Mouse (Mus musculus): ENCODE results near the gene Kng1. TPM values are rescaled to one million over a fixed set of nuclear protein-coding genes. Genes with fewer than 3 reads are reported as not detected.
A peak's percentile ranks its signal among the peaks of the same experiment; 100 is the strongest.

Gene Kng1
- polyA plus RNA-seq, 1 experiment from 2014 or later, result not detected

DNA sequence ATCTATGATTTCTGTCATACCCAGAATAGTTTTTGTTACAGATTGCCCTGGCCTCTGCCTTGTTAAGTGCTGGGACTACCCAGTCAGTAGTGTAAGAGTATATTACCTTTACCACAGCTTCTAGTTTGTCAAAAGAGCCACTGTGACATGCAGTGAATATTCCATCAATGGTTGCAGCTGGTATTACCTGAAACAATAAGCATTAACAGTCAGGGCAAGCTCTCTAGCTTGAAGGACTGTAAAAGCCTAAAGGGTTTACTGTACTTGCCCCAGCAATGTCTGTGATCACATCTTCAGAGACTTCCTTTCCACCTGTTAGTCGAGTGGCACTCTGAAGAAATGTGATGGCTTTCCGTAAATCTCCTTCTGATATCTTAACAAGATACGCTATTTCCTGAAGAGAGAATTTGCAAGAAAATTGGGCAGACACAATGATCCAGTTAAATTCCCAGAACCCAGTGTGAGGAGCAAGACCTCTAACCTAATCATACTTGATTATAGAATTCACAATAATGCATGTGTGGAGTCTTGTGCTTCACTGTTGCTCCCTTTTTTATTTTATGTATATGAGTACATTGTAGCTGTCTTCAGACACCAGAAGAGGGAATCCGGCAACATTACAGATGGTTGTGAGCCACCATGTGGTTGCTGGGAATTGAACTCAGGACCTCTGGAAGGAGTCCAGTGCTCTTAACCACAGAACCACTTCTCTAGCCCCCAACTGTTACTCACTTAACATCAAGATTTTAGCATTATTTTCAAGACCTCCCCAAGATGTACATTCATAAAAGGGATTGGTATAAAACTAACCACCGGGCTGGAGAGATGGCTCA, 56.9 kb downstream of the Kng1 start:
- H3K9ac ChIP-seq (ENCODE audit: low read length), result no peak overlapping the region
- H3K4me1 ChIP-seq (replicated peaks; ENCODE audit: control insufficient read depth, insufficient read depth, low read length), result peaks cover under 1% of the 10 kb centered on the region; the same call in 1 of the 2 replicates
- no peak overlapping the region for H3K4me2 ChIP-seq (ENCODE audit: low read depth, low read length, severe bottlenecking)
- DNase-seq (ENCODE audit: low spot score), result no peak
- WGBS, result 68% methylated on average over 5 of the region's 5 CpGs
- peaks cover 3% of the 10 kb centered on the region for H3K36me3 ChIP-seq (ENCODE audit: control insufficient read depth, insufficient read depth, low read length)
- H3K9me3 ChIP-seq (ENCODE audit: control insufficient read depth, low read length), result no peaks in the 10 kb centered on the region
- no peak overlapping the region for H3K4me3 ChIP-seq (ENCODE audit: low read depth, low read length)
- no peaks in the 10 kb centered on the region for H3K27me3 ChIP-seq (ENCODE audit: control insufficient read depth, insufficient read depth, low read length)
- H3K27ac ChIP-seq (ENCODE audit: low read depth, low read length), result no peak overlapping the region
- peak; percentile 45; the same call in 1 of the 2 replicates for ATAC-seq (replicated peaks; ENCODE audit: low FRiP score)

DNA sequence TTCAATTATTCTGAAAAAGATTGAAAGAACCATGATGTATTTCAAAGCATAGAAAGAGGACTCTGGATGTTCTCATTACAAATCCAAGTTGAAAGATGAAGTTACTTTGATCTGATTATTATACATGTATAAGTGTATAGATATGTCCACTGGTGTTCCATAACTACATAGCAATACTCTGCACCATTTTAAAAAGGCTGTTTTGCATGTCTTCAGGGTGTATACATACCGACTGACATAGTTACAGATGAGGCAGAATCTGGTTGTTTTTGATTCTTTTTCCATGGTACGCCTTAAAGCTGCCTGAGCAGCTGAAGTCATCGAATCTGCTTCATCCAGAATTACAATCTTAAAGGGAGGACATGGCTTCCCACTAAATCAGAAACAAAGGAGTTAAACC, 57.8 kb downstream of the Kng1 start:
- ATAC-seq (replicated peaks; ENCODE audit: low FRiP score) (no peak), DNase-seq (ENCODE audit: low spot score) (no peak)
- Histone ChIP-seq H3K4me2 (ENCODE audit: low read depth, low read length, severe bottlenecking) (no peak overlapping the region), H3K36me3 (ENCODE audit: control insufficient read depth, insufficient read depth, low read length) (peaks cover 3% of the 10 kb centered on the region; the same call in 1 of the 2 replicates), H3K27me3 (ENCODE audit: control insufficient read depth, insufficient read depth, low read length) (no peaks in the 10 kb centered on the region), H3K4me3 (ENCODE audit: low read depth, low read length) (no peak overlapping the region), H3K9me3 (ENCODE audit: control insufficient read depth, low read length) (no peaks in the 10 kb centered on the region), H3K9ac (ENCODE audit: low read length) (no peak overlapping the region), H3K4me1 (replicated peaks; ENCODE audit: control insufficient read depth, insufficient read depth, low read length) (no peaks in the 10 kb centered on the region), H3K27ac (ENCODE audit: low read depth, low read length) (no peak overlapping the region)
- 91% methylated on average over 3 of the region's 3 CpGs for WGBS

DNA sequence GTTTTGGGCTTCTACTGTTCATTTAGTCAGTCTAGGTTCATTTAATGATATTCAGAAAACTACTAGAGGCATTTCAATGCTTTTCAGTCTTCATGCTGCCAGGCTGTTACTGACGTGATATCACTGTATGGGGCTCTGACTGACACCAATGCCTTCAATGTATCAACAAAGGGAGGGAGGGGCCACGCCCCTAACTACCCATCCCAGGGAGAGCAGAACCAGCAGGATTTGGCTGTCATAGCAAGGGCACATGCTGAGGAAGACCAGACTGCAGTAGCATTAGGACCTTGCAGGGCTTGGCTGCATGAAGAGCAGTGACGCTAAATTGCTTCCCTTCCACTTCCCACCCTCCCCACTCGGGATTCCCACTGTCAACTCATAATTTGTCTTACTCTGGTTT, 59.5 kb downstream of the Kng1 start:
- Histone ChIP-seq H3K9me3 (ENCODE audit: control insufficient read depth, low read length) (no peaks in the 10 kb centered on the region), H3K36me3 (ENCODE audit: control insufficient read depth, insufficient read depth, low read length) (no peaks in the 10 kb centered on the region; the same call in 1 of the 2 replicates), H3K27me3 (ENCODE audit: control insufficient read depth, insufficient read depth, low read length) (no peaks in the 10 kb centered on the region), H3K9ac (ENCODE audit: low read length) (no peak overlapping the region), H3K27ac (ENCODE audit: low read depth, low read length) (no peak overlapping the region), H3K4me2 (ENCODE audit: low read depth, low read length, severe bottlenecking) (no peak overlapping the region), H3K4me1 (replicated peaks; ENCODE audit: control insufficient read depth, insufficient read depth, low read length) (no peaks in the 10 kb centered on the region), H3K4me3 (ENCODE audit: low read depth, low read length) (no peak overlapping the region)
- WGBS, result 77% methylated on average over 4 of the region's 4 CpGs
- no peak for DNase-seq (ENCODE audit: low spot score)
- 0 out of 2 replicates have a peak, but pooled peaks have one; percentile 36 for ATAC-seq (replicated peaks; ENCODE audit: low FRiP score)

DNA sequence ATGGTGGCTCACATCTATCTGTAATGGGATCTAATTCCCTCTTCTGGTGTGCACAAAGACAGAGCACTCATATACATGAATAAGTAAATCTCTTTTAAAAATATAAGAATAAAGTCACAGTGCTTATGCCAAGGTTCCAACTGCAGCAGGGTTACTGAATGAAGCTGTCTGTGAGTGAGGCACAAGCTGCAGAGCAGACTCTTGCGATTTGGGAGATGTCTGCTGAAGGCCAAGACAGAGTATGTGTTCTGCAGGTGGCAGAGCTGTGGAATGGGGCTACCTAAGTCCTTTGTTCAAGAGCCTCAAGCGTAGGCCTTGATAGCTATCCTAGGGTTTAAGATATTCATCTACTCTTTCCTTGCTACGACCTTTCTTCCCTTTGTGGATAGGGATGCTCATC, 64.8 kb downstream of the Kng1 start:
- Histone ChIP-seq H3K4me3 (ENCODE audit: low read depth, low read length) (no peak overlapping the region), H3K36me3 (ENCODE audit: control insufficient read depth, insufficient read depth, low read length) (peaks cover 2% of the 10 kb centered on the region; the same call in 1 of the 2 replicates), H3K27ac (ENCODE audit: low read depth, low read length) (no peak overlapping the region), H3K4me1 (replicated peaks; ENCODE audit: control insufficient read depth, insufficient read depth, low read length) (0 out of 2 replicates have a peak, but pooled peaks cover 2% of the 10 kb centered on the region), H3K4me2 (ENCODE audit: low read depth, low read length, severe bottlenecking) (no peak overlapping the region), H3K27me3 (ENCODE audit: control insufficient read depth, insufficient read depth, low read length) (no peaks in the 10 kb centered on the region), H3K9ac (ENCODE audit: low read length) (no peak overlapping the region), H3K9me3 (ENCODE audit: control insufficient read depth, low read length) (no peaks in the 10 kb centered on the region)
- ATAC-seq (replicated peaks; ENCODE audit: low FRiP score), result no peak
- 96% methylated on average over 3 of the region's 3 CpGs for WGBS
- DNase-seq (ENCODE audit: low spot score), result no peak

DNA sequence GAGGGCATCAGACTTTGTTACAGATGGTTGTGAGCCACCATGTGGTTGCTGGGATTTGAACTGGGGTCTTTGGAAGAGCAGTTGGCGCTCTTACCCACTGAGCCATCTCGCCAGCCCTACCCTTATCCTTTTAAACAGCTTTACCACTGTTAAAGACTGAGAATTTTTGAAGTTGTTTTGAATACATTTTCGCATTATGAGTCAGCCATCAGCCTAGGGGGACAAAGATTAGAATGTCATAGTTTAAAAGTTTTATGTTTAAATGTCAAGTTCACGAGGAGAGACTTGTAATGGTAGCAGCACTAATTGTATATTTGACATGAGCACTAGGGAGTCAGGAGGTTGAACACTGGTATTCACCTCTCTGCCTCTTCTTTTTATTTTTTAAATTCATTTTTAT, 65.4 kb downstream of the Kng1 start:
- Histone ChIP-seq H3K27ac (ENCODE audit: low read depth, low read length) (no peak overlapping the region), H3K36me3 (ENCODE audit: control insufficient read depth, insufficient read depth, low read length) (peaks cover 2% of the 10 kb centered on the region; the same call in 1 of the 2 replicates), H3K27me3 (ENCODE audit: control insufficient read depth, insufficient read depth, low read length) (no peaks in the 10 kb centered on the region), H3K9ac (ENCODE audit: low read length) (no peak overlapping the region), H3K4me3 (ENCODE audit: low read depth, low read length) (no peak overlapping the region), H3K9me3 (ENCODE audit: control insufficient read depth, low read length) (no peaks in the 10 kb centered on the region), H3K4me1 (replicated peaks; ENCODE audit: control insufficient read depth, insufficient read depth, low read length) (0 out of 2 replicates have a peak, but pooled peaks cover 2% of the 10 kb centered on the region), H3K4me2 (ENCODE audit: low read depth, low read length, severe bottlenecking) (no peak overlapping the region)
- WGBS, result 91% methylated on average over 4 of the region's 4 CpGs
- DNase-seq (ENCODE audit: low spot score), result no peak
- no peak for ATAC-seq (replicated peaks; ENCODE audit: low FRiP score)

DNA sequence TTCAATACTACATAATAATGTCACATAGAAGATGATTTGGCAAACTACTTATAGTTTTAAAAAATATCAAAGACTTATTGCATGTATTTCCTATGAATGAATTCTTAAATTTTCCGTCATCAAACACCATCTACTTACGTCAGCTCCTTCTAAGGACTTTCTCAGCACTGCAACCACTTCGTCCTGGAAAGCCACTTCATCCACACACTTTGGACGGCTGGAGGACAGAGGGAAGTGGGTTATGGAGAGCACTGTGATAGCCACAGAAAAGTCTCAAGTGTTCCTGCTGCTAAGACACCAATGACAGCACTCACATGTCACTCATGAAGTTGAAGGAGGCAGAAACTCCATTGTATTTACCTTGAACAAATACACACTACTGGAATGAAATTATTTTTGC, 66.7 kb downstream of the Kng1 start:
- peaks cover 2% of the 10 kb centered on the region; the same call in 1 of the 2 replicates for H3K36me3 ChIP-seq (ENCODE audit: control insufficient read depth, insufficient read depth, low read length)
- ATAC-seq (replicated peaks; ENCODE audit: low FRiP score), result no peak

DNA sequence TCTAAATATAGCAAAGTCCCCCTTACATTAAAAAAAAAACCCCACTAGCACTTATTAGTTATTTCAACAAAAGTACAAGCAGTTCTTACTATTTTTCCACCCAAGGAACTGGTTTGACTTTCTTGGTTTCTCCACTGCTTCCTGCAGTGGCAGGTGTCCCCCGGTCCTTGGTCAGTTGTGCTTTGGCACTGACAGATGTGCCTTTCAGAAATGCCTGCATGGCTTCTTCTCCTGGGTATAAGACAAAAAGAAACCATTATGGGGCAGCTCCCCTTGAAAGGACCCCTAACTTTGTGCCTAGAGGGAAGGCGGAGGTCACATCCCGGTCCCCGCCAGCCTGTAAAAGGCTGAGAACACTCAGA, 69.6 kb downstream of the Kng1 start:
- Histone ChIP-seq H3K9me3 (ENCODE audit: control insufficient read depth, low read length) (no peaks in the 10 kb centered on the region), H3K4me2 (ENCODE audit: low read depth, low read length, severe bottlenecking) (peak overlapping the region; percentile 74), H3K27ac (ENCODE audit: low read depth, low read length) (peak overlapping the region; percentile 92; the same call in 1 of the 2 replicates), H3K36me3 (ENCODE audit: control insufficient read depth, insufficient read depth, low read length) (peaks cover 2% of the 10 kb centered on the region; the same call in 1 of the 2 replicates), H3K4me3 (ENCODE audit: low read depth, low read length) (peak overlapping the region; percentile 55), H3K27me3 (ENCODE audit: control insufficient read depth, insufficient read depth, low read length) (no peaks in the 10 kb centered on the region), H3K4me1 (replicated peaks; ENCODE audit: control insufficient read depth, insufficient read depth, low read length) (0 out of 2 replicates have a peak, but pooled peaks cover 6% of the 10 kb centered on the region), H3K9ac (ENCODE audit: low read length) (peak overlapping the region; percentile 88)
- no peak for ATAC-seq (replicated peaks; ENCODE audit: low FRiP score)
- WGBS, result 2% methylated on average over 4 of the region's 4 CpGs
- DNase-seq (ENCODE audit: low spot score), result no peak

More for the DNA sequence above, 66.7 kb downstream of the Kng1 start:
- Histone ChIP-seq H3K27ac (ENCODE audit: low read depth, low read length) (no peak overlapping the region), H3K4me3 (ENCODE audit: low read depth, low read length) (no peak overlapping the region), H3K4me1 (replicated peaks; ENCODE audit: control insufficient read depth, insufficient read depth, low read length) (0 out of 2 replicates have a peak, but pooled peaks cover 6% of the 10 kb centered on the region), H3K4me2 (ENCODE audit: low read depth, low read length, severe bottlenecking) (no peak overlapping the region), H3K9me3 (ENCODE audit: control insufficient read depth, low read length) (no peaks in the 10 kb centered on the region), H3K9ac (ENCODE audit: low read length) (no peak overlapping the region), H3K27me3 (ENCODE audit: control insufficient read depth, insufficient read depth, low read length) (no peaks in the 10 kb centered on the region)
- 96% methylated on average over 4 of the region's 4 CpGs for WGBS
- DNase-seq (ENCODE audit: low spot score), result no peak

DNA sequence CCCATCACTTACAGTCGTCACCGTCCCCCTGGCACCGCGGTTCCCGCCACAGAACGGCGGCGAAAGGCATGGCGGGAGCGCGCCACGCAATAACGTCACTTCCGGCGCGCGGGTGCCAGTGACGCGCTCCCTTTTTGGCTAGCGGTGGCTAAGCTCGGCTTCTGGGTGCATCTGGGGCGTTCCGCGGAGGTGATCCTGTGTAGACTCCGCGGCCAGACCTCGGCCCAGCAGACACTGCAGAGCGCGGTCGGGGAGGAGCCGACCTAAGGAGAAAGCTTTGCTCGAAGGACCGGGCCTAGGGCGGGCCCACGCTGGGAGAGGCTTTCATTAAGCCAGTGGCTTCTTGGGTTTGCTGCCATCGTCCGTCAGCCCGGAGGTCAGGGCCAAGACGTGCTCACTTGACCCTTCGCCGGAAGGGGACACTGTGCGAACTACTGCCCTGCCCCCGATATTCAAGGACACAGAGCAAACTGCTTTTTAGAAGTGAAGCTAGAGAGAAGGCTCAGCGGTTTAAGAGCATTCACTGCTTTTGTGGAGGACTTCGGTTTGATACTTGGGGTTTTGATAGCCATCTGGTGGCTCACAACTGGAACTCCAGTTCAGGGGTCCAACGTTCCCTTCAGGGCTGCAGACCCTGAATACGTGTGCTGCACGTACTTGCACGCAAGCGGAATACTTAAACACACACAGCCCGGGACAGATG, 70.2 kb downstream of the Kng1 start, which contains the start of gene Rfc4:
Gene Rfc4 (minus strand): TSS at position 65 of the 703 bp plus-strand sequence.
- Histone ChIP-seq H3K36me3 (ENCODE audit: control insufficient read depth, insufficient read depth, low read length) (peaks cover 2% of the 10 kb centered on the region; the same call in 1 of the 2 replicates), H3K27ac (ENCODE audit: low read depth, low read length) (peak within 1 kb of the TSS; percentile 92), H3K27me3 (ENCODE audit: control insufficient read depth, insufficient read depth, low read length) (no peaks in the 10 kb centered on the region), H3K9me3 (ENCODE audit: control insufficient read depth, low read length) (no peaks in the 10 kb centered on the region), H3K4me3 (ENCODE audit: low read depth, low read length) (peak within 1 kb of the TSS; percentile 55), H3K4me2 (ENCODE audit: low read depth, low read length, severe bottlenecking) (peak within 1 kb of the TSS; percentile 74), H3K4me1 (replicated peaks; ENCODE audit: control insufficient read depth, insufficient read depth, low read length) (0 out of 2 replicates have a peak, but pooled peaks cover 6% of the 10 kb centered on the region), H3K9ac (ENCODE audit: low read length) (peak within 1 kb of the TSS; percentile 88)
- peak; percentile 94 for DNase-seq (ENCODE audit: low spot score)
- WGBS, result under 1% methylated on average over 51 of the region's 51 CpGs
- peak; percentile 93 for ATAC-seq (replicated peaks; ENCODE audit: low FRiP score)

Measured in forebrain, embryonic 11.5 days (tissue).